Mouse (Mus musculus) CH12.LX (cell line): Measurements from ENCODE around the gene Runx2. TPM values are rescaled to one million over a fixed set of nuclear protein-coding genes. Genes with fewer than 3 reads are reported as not detected.

Experiments
- DNase-seq: peaks from one replicate; pipeline ENCODE4 v3.0.0-alpha.2; 2013; ENCODE audit errors: extremely low read depth
- H3K27ac ChIP-seq: 2 replicates; pipeline ENCODE4 v1.5.1; 2012; ENCODE audit warnings: low read depth, mild to moderate bottlenecking, control low read depth, moderate library complexity; ENCODE audit not compliant: insufficient read depth
- H3K27me3 ChIP-seq: replicated peaks from 2 replicates; pipeline ENCODE3; 2012; ENCODE audit warnings: inconsistent platforms
- H3K36me3 ChIP-seq, 2 experiments: replicated peaks in 1 of 2; 2 replicates each; pipeline versions ENCODE3 to v1.6.1; 2012; ENCODE audit warnings: inconsistent platforms in 1 of 2, low read length in 1 of 2, mild to moderate bottlenecking in 1 of 2, mixed read lengths in 1 of 2, moderate library complexity in 1 of 2; ENCODE audit not compliant: control insufficient read depth in 1 of 2, insufficient read depth in 1 of 2
- H3K4me1 ChIP-seq, 2 experiments: 2 replicates each; pipeline ENCODE4 v1.6.1; 2012; ENCODE audit warnings: inconsistent platforms in 1 of 2, moderate library complexity in 1 of 2; ENCODE audit not compliant: insufficient read depth in 2 of 2, control insufficient read depth in 1 of 2
- H3K4me2 ChIP-seq: 2 replicates; pipeline ENCODE4 v1.6.1; 2012; ENCODE audit warnings: low read depth, mild to moderate bottlenecking, control low read depth; ENCODE audit not compliant: poor library complexity, insufficient read depth, severe bottlenecking
- H3K4me3 ChIP-seq, 3 experiments: fragments of 150-350 bp in 1 of 3; sonication (generic) in 1 of 3; replicated peaks in 1 of 3; 2 replicates each; pipeline versions ENCODE3 to v1.5.1; 2011 to 2012; ENCODE audit warnings: low read depth in 2 of 3, low read length in 2 of 3, mild to moderate bottlenecking in 2 of 3, moderate library complexity in 2 of 3, control low read depth in 1 of 3, improper control_type of control experiment in 1 of 3, inconsistent platforms in 1 of 3, mixed read lengths in 1 of 3; ENCODE audit not compliant: poor library complexity in 1 of 3
- H3K79me2 ChIP-seq: replicated peaks from 2 replicates; pipeline ENCODE4 v1.6.1; 2012; ENCODE audit warnings: mild to moderate bottlenecking, moderate library complexity; ENCODE audit not compliant: control insufficient read depth, poor library complexity, insufficient read depth, severe bottlenecking; ENCODE audit errors: extremely low read depth
- H3K9ac ChIP-seq: 2 replicates; pipeline ENCODE4 v1.6.1; 2012; ENCODE audit warnings: low read depth, mild to moderate bottlenecking, control low read depth, moderate library complexity; ENCODE audit not compliant: insufficient read depth
- H3K9me3 ChIP-seq: replicated peaks from 2 replicates; pipeline ENCODE3; 2012; ENCODE audit warnings: low read length, inconsistent platforms, mixed read lengths
- CHD1 ChIP-seq: IDR thresholded peaks from 2 replicates; pipeline ENCODE4 v1.6.1; 2012; ENCODE audit warnings: low read depth, low read length, improper control_type of control experiment, inconsistent platforms
- EP300 ChIP-seq: IDR thresholded peaks from 2 replicates; pipeline ENCODE4 v1.6.1; 2011; ENCODE audit warnings: low read length, improper control_type of control experiment
- HCFC1 ChIP-seq: IDR thresholded peaks from 2 replicates; pipeline ENCODE4 v1.6.1; 2012; ENCODE audit warnings: low read depth, mild to moderate bottlenecking, inconsistent platforms, low read length, improper control_type of control experiment
- JUN ChIP-seq: IDR thresholded peaks from 2 replicates; pipeline ENCODE4 v1.6.1; 2011; ENCODE audit warnings: low read depth, mild to moderate bottlenecking, low read length, improper control_type of control experiment, moderate library complexity; ENCODE audit not compliant: insufficient read depth
- JUND ChIP-seq: conservative IDR thresholded peaks from 2 replicates; pipeline ENCODE4 v1.6.1; 2011; ENCODE audit warnings: low read depth, low read length, improper control_type of control experiment
- KAT2A ChIP-seq: IDR thresholded peaks from 2 replicates; pipeline ENCODE4 v1.6.1; 2012; ENCODE audit warnings: low read length, improper control_type of control experiment, inconsistent platforms; ENCODE audit not compliant: insufficient replicate concordance
- MAFK ChIP-seq: IDR thresholded peaks from 2 replicates; pipeline ENCODE4 v1.6.1; 2011; ENCODE audit warnings: low read length, improper control_type of control experiment; ENCODE audit not compliant: insufficient replicate concordance
- MAX ChIP-seq: IDR thresholded peaks from 2 replicates; pipeline ENCODE4 v1.6.1; 2011; ENCODE audit warnings: low read length, improper control_type of control experiment
- MAZ ChIP-seq: IDR thresholded peaks from 2 replicates; pipeline ENCODE4 v1.6.1; 2012; ENCODE audit warnings: low read depth, mild to moderate bottlenecking, inconsistent platforms, low read length, improper control_type of control experiment, moderate library complexity
- MYC ChIP-seq: IDR thresholded peaks from 2 replicates; pipeline ENCODE4 v1.6.1; 2011; ENCODE audit warnings: low read depth, mild to moderate bottlenecking, improper control_type of control experiment, low read length
- NELFE ChIP-seq: IDR thresholded peaks from 2 replicates; pipeline ENCODE4 v1.6.1; 2011; ENCODE audit warnings: low read depth, low read length, improper control_type of control experiment
- NRF1 ChIP-seq: IDR thresholded peaks from 2 replicates; pipeline ENCODE4 v1.6.1; 2014; ENCODE audit warnings: low read depth, mild to moderate bottlenecking, inconsistent platforms, low read length, improper control_type of control experiment, moderate library complexity
- PAX5 ChIP-seq: IDR thresholded peaks from 2 replicates; pipeline ENCODE4 v1.6.1; 2012; ENCODE audit warnings: low read length, inconsistent platforms, mixed read lengths
- POLR2A ChIP-seq: IDR thresholded peaks from 2 replicates; pipeline ENCODE4 v1.6.1; 2011; ENCODE audit warnings: low read depth, mild to moderate bottlenecking, improper control_type of control experiment, low read length
- POLR2AphosphoS2 ChIP-seq: IDR thresholded peaks from 2 replicates; pipeline ENCODE4 v1.6.1; 2011; ENCODE audit warnings: low read depth, low read length, improper control_type of control experiment
- RAD21 ChIP-seq: IDR thresholded peaks from 2 replicates; pipeline ENCODE4 v1.6.1; 2011; ENCODE audit warnings: low read depth, mild to moderate bottlenecking, low read length, improper control_type of control experiment, moderate library complexity
- SIN3A ChIP-seq: IDR thresholded peaks from 2 replicates; pipeline ENCODE4 v1.6.1; 2012; ENCODE audit warnings: low read length, improper control_type of control experiment, inconsistent platforms
- USF1 ChIP-seq: IDR thresholded peaks from 2 replicates; pipeline ENCODE4 v1.6.1; 2014; ENCODE audit warnings: low read depth, mild to moderate bottlenecking, inconsistent platforms, low read length, improper control_type of control experiment
- USF2 ChIP-seq: conservative IDR thresholded peaks from 2 replicates; pipeline ENCODE4 v1.6.1; 2011; ENCODE audit warnings: low read depth, low read length, improper control_type of control experiment
- ZC3H11A ChIP-seq: IDR thresholded peaks from 2 replicates; pipeline ENCODE4 v1.6.1; 2012; ENCODE audit warnings: low read depth, mild to moderate bottlenecking, inconsistent platforms, low read length, improper control_type of control experiment
- ZMIZ1 ChIP-seq: IDR thresholded peaks from 2 replicates; pipeline ENCODE4 v1.6.1; 2012; ENCODE audit warnings: low read depth, mild to moderate bottlenecking, inconsistent platforms, low read length, improper control_type of control experiment
- ZNF384 ChIP-seq: IDR thresholded peaks from 2 replicates; pipeline ENCODE4 v1.6.1; 2012; ENCODE audit warnings: low read depth, low read length, improper control_type of control experiment, inconsistent platforms
- dilution Hi-C: fragments of 300-500 bp; cut with MboI; formaldehyde crosslinking; loops from 2 replicates; pipeline ENCODE4 v1.14.3; 2020; ENCODE audit warnings: low sequenced_read_pairs; ENCODE audit not compliant: extremely low pct_unique_long_range_greater_than_20kb, extremely low pct_ligation_motif_present
- in situ Hi-C: fragments of 300-500 bp; cut with MboI; formaldehyde crosslinking; loops from 3 replicates; pipeline ENCODE4 v1.14.3; 2019; ENCODE audit warnings: low sequenced_read_pairs, low pct_ligation_motif_present, low pct_unique_long_range_greater_than_20kb, mixed read lengths
- polyA plus RNA-seq: library from polyadenylated mRNA; unstranded; fragments of >175 nt; gene quantifications from 2 replicates; pipeline ENCODE4 v1.2.1, GENCODE M21; 2012; ENCODE audit warnings: low read depth; ENCODE audit not compliant: insufficient read length
- total RNA-seq, 2 experiments: library from RNA; depleted of rRNA; stranded (reverse); fragments of 300-350 nt in 1 of 2; fragments of >200 nt in 1 of 2; gene quantifications; 2 replicates each; pipeline ENCODE4 v1.2.3; 2012 to 2014

Runx2 gene
- total and polyA plus RNA-seq, 3 experiments = 0.70 to 1.4 (median 1.1) TPM

- Histone ChIP-seq H3K79me2 (no peaks in the 10 kb centered on the region), H3K36me3 (no peaks in the 10 kb centered on the region), H3K4me2 (no peak overlapping the region), H3K27ac (no peak overlapping the region), H3K9ac (no peak overlapping the region), H3K4me3 (no peak overlapping the region), H3K4me1 (no peaks in the 10 kb centered on the region), H3K9me3 (peaks cover 5% of the 10 kb centered on the region), H3K27me3 (peaks cover 2% of the 10 kb centered on the region)
- DNase-seq = no peak
- in situ Hi-C loops (no loop called here), dilution Hi-C loops (no loop called here)
- TF ChIP-seq MAX (no peak), NRF1 (no peak), JUND (no peak), KAT2A (no peak), ZNF384 (no peak), HCFC1 (no peak), EP300 (no peak), JUN (no peak), MAZ (no peak), POLR2A (no peak), USF1 (no peak), MYC (no peak), CHD1 (no peak), SIN3A (no peak), PAX5 (no peak), POLR2AphosphoS2 (no peak), USF2 (no peak)
These were observed 312.4 kb downstream of the Runx2 start for GRCm38 (mm10) chr17:44502176-44502575.

- no peak for DNase-seq
- Histone ChIP-seq H3K9me3 (peaks cover 5% of the 10 kb centered on the region), H3K36me3 (no peaks in the 10 kb centered on the region), H3K4me3 (no peak overlapping the region), H3K27me3 (peaks cover 5% of the 10 kb centered on the region), H3K9ac (no peak overlapping the region), H3K27ac (no peak overlapping the region), H3K4me2 (no peak overlapping the region), H3K4me1 (no peaks in the 10 kb centered on the region), H3K79me2 (no peaks in the 10 kb centered on the region)
- TF ChIP-seq POLR2AphosphoS2 (no peak), HCFC1 (no peak), ZC3H11A (no peak), KAT2A (no peak), NELFE (no peak), NRF1 (no peak), MAFK (no peak), ZMIZ1 (no peak), MAZ (no peak), PAX5 (no peak), RAD21 (no peak), JUN (no peak), CHD1 (no peak)
- dilution Hi-C loops = no loop called here
- in situ Hi-C loops = no loop called here
These were observed 314.2 kb downstream of the Runx2 start for GRCm38 (mm10) chr17:44500306-44500899.
